Mouse (Mus musculus) midbrain, postnatal 0 days (tissue): ENCODE measurements around the gene Tcf23. TPM values are rescaled to one million over a fixed set of nuclear protein-coding genes. Genes with fewer than 3 reads are reported as not detected.

Experiments used
- ATAC-seq: fragments of 200-750 bp; cut with Nextera tagmentation; 2 replicates; pipeline ENCODE4 v1.8.0; 2017; ENCODE audit warnings: moderate number of reproducible peaks, mild to moderate bottlenecking, moderate TSS enrichment, moderate library complexity; ENCODE audit not compliant: low FRiP score
- DNase-seq: peaks from one replicate; pipeline ENCODE4 v3.0.0-alpha.2; 2015; ENCODE audit warnings: low spot score
- H3K27ac ChIP-seq: fragments of 300-500 bp; sonication (generic); 2 replicates; pipeline ENCODE4 v1.5.1; 2014; ENCODE audit warnings: low read depth, mild to moderate bottlenecking, low read length, mixed read lengths
- H3K27me3 ChIP-seq: fragments of 300-500 bp; sonication (generic); 2 replicates; pipeline ENCODE4 v1.6.1; 2014; ENCODE audit warnings: low read length, control low read depth, mixed read lengths; ENCODE audit not compliant: insufficient read depth
- H3K36me3 ChIP-seq: fragments of 300-500 bp; sonication (generic); 2 replicates; pipeline ENCODE4 v1.6.1; 2014; ENCODE audit warnings: low read length, control low read depth, mixed read lengths; ENCODE audit not compliant: insufficient read depth
- H3K4me1 ChIP-seq: fragments of 300-500 bp; sonication (generic); 2 replicates; pipeline ENCODE4 v1.6.1; 2014; ENCODE audit warnings: mild to moderate bottlenecking, control low read depth, antibody characterized with exemption, low read length, mixed read lengths; ENCODE audit not compliant: insufficient read depth
- H3K4me2 ChIP-seq: fragments of 300-500 bp; sonication (generic); 2 replicates; pipeline ENCODE4 v1.6.1; 2014; ENCODE audit warnings: low read depth, mild to moderate bottlenecking, low read length, mixed read lengths; ENCODE audit not compliant: poor library complexity, severe bottlenecking
- H3K4me3 ChIP-seq: fragments of 300-500 bp; sonication (generic); 2 replicates; pipeline ENCODE4 v1.5.1; 2014; ENCODE audit warnings: low read depth, mild to moderate bottlenecking, low read length, moderate library complexity
- H3K9ac ChIP-seq: fragments of 300-500 bp; sonication (generic); replicated peaks from 2 replicates; pipeline ENCODE4 v1.6.1; 2014; ENCODE audit warnings: mild to moderate bottlenecking, low read length, moderate library complexity, mixed read lengths; ENCODE audit not compliant: poor library complexity, severe bottlenecking
- H3K9me3 ChIP-seq: fragments of 300-500 bp; sonication (generic); 2 replicates; pipeline ENCODE4 v1.6.1; 2016; ENCODE audit warnings: low read length, control low read depth
- CTCF ChIP-seq: IDR thresholded peaks from 2 replicates; pipeline ENCODE4 v1.5.1; 2016; ENCODE audit warnings: antibody characterized with exemption, mild to moderate bottlenecking
- WGBS: fragments of 180-500 bp; shearing (Covaris S2); extraction: QIAGEN DNeasy Blood & Tissue Kit; methylation state at CpG from one replicate; pipeline ENCODE4 v1.1.7; 2014; 5-methylcytosine and 5-hydroxymethylcytosine counted together
- polyA plus RNA-seq: library from polyadenylated mRNA; unstranded; fragments of >200 nt; fragmentation: Nextera tagmentation; extraction: Ambion mirVana; gene quantifications from 2 replicates; pipeline ENCODE4 v1.2.1, GENCODE M21; 2015
- total RNA-seq: library from RNA; depleted of rRNA; stranded (reverse); fragments of >200 nt; gene quantifications from 2 replicates; pipeline ENCODE4 v1.2.3, GENCODE M21; 2014

The Tcf23 gene
- total and polyA plus RNA-seq, 2 experiments from 2014 or later = 0.09 TPM; not detected in 1

DNA sequence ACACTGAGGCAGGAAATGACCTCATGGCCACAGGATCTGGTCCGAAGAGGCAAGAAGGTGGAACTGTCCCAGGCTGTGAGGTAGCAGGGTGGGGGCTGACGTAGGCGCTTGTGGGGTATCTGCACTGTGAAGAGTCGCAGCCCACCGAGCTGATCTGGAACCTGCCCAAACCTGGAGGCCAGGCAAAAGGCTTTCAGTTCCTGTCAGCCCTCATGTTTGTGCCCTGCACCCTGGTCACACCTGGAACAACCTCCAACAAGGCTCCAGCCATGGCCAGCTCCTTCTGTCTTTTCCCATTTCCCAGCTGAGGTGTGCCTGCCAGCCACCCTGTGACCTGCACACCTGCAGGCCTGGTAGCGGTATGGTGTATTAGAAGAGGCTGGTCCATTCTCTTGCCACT lies 10.6 kb upstream of the Tcf23 start:
- no peak overlapping the region for H3K4me2 ChIP-seq
- no peak for TF ChIP-seq CTCF
- H3K4me3 ChIP-seq = no peak overlapping the region
- H3K9ac ChIP-seq = 0 out of 2 replicates have a peak overlapping the region, but pooled peaks have one; percentile 19
- H3K27ac ChIP-seq = no peak overlapping the region
- peaks cover 43% of the 10 kb centered on the region for H3K36me3 ChIP-seq
- WGBS = 93% methylated on average over 6 of the region's 6 CpGs
- ATAC-seq (no peak), DNase-seq (no peak)
- H3K9me3 ChIP-seq = no peaks in the 10 kb centered on the region
- no peaks in the 10 kb centered on the region; the same call in 1 of the 2 replicates for H3K27me3 ChIP-seq
- peaks cover 17% of the 10 kb centered on the region; the same call in 1 of the 2 replicates for H3K4me1 ChIP-seq

DNA sequence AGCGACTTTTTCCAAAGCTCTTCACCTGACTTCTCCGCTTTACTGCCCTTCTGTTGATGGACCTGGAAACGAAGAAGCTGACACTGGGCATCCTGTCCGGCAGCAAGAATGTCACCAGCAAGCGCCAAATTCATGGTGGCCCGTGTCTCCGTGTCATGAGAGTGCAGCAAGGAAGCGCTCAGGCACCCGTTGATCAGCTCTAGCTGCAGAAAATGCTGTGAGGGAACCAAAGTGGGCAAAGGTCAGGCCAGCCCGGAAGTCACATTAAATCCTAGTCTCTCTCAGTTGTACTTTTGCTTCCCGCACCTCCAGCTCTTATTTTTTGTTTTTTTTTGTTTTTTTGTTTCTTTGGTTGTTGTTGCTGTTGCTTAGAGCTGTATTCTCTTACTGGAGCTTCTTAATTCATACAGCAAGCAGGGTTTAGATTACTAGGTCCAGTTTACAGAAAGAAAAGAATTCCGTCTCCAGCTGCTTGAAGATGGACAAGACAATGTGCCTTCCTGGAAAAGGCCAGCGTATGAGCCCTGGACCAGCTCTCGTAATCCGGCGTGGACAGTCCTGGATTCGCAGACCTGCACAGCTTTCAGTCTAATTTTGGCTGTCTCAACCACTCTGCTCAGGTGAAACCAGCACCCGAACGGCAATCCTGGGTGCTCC lies 9.1 kb upstream of the Tcf23 start:
- H3K9ac ChIP-seq = peak overlapping the region; percentile 89
- no peaks in the 10 kb centered on the region; the same call in 1 of the 2 replicates for H3K27me3 ChIP-seq
- peak overlapping the region; percentile 89 for H3K27ac ChIP-seq
- peak overlapping the region; percentile 82 for H3K4me2 ChIP-seq
- peaks cover 17% of the 10 kb centered on the region; the same call in 1 of the 2 replicates for H3K4me1 ChIP-seq
- no peaks in the 10 kb centered on the region for H3K9me3 ChIP-seq
- peak; percentile 19 for ATAC-seq
- peaks cover 29% of the 10 kb centered on the region for H3K36me3 ChIP-seq
- TF ChIP-seq CTCF = no peak
- peak overlapping the region; percentile 84 for H3K4me3 ChIP-seq
- no peak for DNase-seq
- WGBS = 37% methylated on average over 19 of the region's 19 CpGs

DNA sequence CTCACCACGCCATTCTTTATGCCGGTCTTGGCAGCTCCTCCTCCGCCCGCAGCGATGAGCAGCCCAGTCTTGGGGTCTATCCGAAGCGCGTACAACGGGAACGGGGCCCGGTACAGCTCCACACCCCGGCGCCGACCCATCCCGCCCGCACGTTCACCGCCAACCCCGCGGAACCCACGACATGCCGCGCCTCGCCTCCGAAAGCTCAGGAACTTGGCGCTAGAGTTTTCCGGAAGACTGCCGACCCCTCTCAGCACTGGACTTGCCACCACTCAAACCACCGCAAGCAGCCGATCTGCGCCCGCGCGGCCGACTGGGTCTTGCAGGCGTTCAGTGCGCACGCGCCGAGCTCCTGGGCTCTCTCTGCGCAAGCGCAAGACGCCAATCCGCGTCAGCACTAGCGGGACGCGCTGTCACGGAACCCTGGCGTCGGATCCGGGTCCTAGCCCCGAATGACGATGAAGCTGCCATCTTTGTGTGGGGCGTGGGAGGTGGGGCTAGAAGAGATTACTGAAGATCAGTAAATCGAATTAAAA lies 8.4 kb upstream of the Tcf23 start, which contains the start of gene Preb:
Preb (minus strand) TSS at position 396 of the 536 bp plus-strand sequence.
- H3K4me3 ChIP-seq = peak within 1 kb of the TSS; percentile 84
- H3K9me3 ChIP-seq = no peaks in the 10 kb centered on the region
- peaks cover 17% of the 10 kb centered on the region; the same call in 1 of the 2 replicates for H3K4me1 ChIP-seq
- WGBS = under 1% methylated on average over 56 of the region's 56 CpGs
- H3K9ac ChIP-seq = peak within 1 kb of the TSS; percentile 89
- TF ChIP-seq CTCF = peak; percentile 39
- H3K27ac ChIP-seq = peak within 1 kb of the TSS; percentile 89
- DNase-seq (peak; percentile 98), ATAC-seq (peak; percentile 96)
- H3K4me2 ChIP-seq = peak within 1 kb of the TSS; percentile 82
- H3K27me3 ChIP-seq = no peaks in the 10 kb centered on the region; the same call in 1 of the 2 replicates
- H3K36me3 ChIP-seq = peaks cover 22% of the 10 kb centered on the region

DNA sequence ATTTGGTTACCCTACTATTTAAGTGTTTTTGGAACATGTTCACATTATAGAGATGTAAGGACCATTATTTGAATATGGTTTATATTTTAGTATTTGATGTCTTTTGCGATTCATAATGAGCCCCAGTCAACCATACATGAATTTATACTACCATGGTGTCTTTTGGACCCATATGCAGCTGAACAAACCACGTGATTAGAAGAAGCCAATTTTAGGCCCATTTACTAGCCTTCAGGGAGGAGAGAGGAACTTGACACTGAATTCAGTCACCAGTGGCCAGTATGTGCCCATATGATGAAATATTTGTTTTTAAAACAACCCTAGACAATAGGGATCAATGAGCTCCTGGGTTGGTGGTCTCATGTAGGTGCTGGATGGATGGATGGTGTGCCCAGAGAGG lies 7.6 kb upstream of the Tcf23 start:
- H3K4me2 ChIP-seq = peak overlapping the region; percentile 50
- no peaks in the 10 kb centered on the region for H3K9me3 ChIP-seq
- peak overlapping the region; percentile 84; the same call in 1 of the 2 replicates for H3K4me3 ChIP-seq
- peaks cover 14% of the 10 kb centered on the region for H3K36me3 ChIP-seq
- no peak for TF ChIP-seq CTCF
- ATAC-seq (no peak), DNase-seq (no peak)
- 91% methylated on average over 2 of the region's 2 CpGs for WGBS
- H3K27me3 ChIP-seq = no peaks in the 10 kb centered on the region; the same call in 1 of the 2 replicates
- H3K4me1 ChIP-seq = peaks cover 17% of the 10 kb centered on the region; the same call in 1 of the 2 replicates
- peak overlapping the region; percentile 89; the same call in 1 of the 2 replicates for H3K27ac ChIP-seq
- H3K9ac ChIP-seq = no peak overlapping the region

DNA sequence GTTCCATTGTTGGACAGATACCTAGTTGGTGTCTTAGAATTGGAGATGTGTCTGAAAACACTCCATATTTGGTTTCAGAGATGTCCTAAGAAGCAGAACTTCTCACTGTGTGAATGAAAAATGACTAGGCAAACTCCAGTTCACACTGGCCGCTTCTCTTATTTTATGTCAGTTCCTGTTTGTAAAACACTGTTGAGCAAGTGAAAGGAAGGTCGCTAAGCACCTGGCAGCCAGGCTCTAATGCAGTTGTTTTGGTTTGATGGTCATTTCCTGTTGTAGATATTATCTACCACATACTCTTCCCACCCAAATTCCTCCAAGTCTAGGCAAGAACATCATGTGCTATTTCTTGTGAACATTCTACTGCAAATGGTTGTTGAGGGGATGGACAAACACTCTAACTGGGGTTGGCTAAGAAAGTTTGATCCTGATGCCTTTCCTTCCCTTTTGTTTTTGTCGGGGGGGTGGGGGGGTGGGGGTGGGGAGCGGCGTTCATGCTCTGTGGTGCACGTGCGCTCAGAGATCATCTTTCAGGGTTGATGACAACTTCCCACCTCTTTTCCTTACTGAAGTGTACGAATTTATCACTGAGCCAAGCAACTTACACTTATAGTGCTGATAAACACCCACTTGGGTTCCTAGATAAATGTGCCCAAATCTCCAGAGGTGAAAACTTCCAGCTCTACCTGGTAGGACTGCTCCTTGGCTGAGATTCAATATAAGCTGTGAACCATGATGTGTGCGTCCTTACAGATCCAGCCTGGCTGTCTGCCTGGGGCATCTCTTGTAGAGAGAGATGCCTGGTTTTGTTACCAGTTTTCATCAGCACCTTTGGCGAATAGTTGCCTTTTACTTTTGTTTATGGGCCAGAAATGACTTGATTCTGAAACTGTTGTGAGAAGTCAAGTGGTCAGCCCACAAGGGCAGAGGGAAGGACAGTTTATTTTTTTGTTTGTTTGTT lies 6.6 kb upstream of the Tcf23 start:
- Histone ChIP-seq H3K9me3 (no peaks in the 10 kb centered on the region), H3K9ac (no peak overlapping the region), H3K27ac (no peak overlapping the region), H3K4me2 (no peak overlapping the region), H3K36me3 (peaks cover 11% of the 10 kb centered on the region), H3K27me3 (no peaks in the 10 kb centered on the region; the same call in 1 of the 2 replicates), H3K4me3 (no peak overlapping the region), H3K4me1 (peaks cover 17% of the 10 kb centered on the region; the same call in 1 of the 2 replicates)
- no peak for DNase-seq
- no peak for TF ChIP-seq CTCF
- 79% methylated on average over 10 of the region's 10 CpGs for WGBS
- ATAC-seq = no peak
